ENCODE assay signal across 1 mouse cellular context in the genomic region with DNA sequence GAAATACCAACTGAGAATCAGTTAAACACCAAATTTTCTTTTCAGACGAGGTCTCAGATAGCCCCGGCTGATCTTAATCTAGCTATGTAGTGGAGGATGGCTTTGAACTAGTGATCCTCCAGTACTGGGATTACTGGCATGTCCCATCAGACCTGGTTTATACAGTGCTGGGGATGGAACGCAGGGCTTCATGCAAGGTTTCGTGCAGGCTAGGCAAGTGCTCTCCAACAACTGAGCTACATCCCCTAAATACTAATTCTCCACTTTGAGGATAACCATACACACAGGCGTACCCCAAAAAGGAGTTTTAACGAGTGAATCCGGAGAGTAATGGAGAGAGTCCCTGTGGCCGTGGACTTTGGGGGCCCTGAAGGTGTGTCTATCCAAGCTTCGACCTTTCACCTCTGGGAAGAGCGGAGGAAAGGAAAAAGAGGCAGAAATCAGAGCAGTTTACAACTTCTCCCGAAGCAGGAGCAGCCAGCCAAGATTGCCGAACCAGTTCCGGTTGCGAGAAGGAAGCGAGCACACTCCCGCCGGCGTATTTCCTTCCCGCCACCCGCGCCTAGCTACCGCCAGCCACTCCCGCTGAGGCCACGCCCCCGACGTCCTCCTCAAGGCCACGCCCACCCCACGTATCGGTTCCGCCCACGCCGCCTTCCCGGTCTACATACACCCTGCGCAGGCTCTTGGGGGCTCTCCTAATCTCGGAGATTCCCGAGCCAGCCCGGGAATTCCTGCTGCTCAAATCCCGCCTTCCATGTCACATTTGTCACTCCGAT.
TF ChIP-seq lines count a peak whose summit lies in the region.

No protein-coding gene starts in this region.

TF ChIP-seq in MEL, 35 proteins besides CTCF, POLR2A, EP300 and RAD21 (continued from another document):
- TF ChIP-seq ZC3H11A (IDR thresholded peaks at IDR 0.05; ENCODE audit: low read depth, low read length) = no peak
- TF ChIP-seq KAT2A (conservative IDR thresholded peaks at IDR 0.05; ENCODE audit: low read depth, low read length) = no peak
- no peak for TF ChIP-seq TBP (IDR thresholded peaks at IDR 0.05; ENCODE audit: low read depth, low read length)
- peak; percentile 49; the same call in 1 of the 2 replicates for TF ChIP-seq ZMIZ1 (IDR thresholded peaks at IDR 0.05; ENCODE audit: low read depth, low read length)
- TF ChIP-seq MXI1 (IDR thresholded peaks at IDR 0.05; ENCODE audit: low read depth, low read length) = peak; percentile 53; the same call in 1 of the 2 replicates
- no peak for TF ChIP-seq TCF12 (IDR thresholded peaks at IDR 0.05; ENCODE audit: low read depth, low read length)
- no peak for TF ChIP-seq MYB (IDR thresholded peaks at IDR 0.05; ENCODE audit: low read depth, low read length)
- peak; percentile 70 for TF ChIP-seq NELFE (IDR thresholded peaks at IDR 0.05; ENCODE audit: low read depth, low read length)
- TF ChIP-seq MAZ (IDR thresholded peaks at IDR 0.05; ENCODE audit: low read depth, low read length) = no peak; the same call in 1 of the 2 replicates
- no peak for TF ChIP-seq POLR2AphosphoS5 (IDR thresholded peaks at IDR 0.05; ENCODE audit: borderline replicate concordance, low read depth, low read length)
- 0 out of 2 replicates have a peak, but pooled peaks have one; percentile 54 for TF ChIP-seq POLR2AphosphoS2 (IDR thresholded peaks at IDR 0.05; ENCODE audit: low read length)
- TF ChIP-seq CHD1 (IDR thresholded peaks at IDR 0.05; ENCODE audit: low read depth, low read length) = no peak
- no peak for TF ChIP-seq MYC (IDR thresholded peaks at IDR 0.05; ENCODE audit: low read depth, low read length)
- no peak for TF ChIP-seq GABPA (IDR thresholded peaks at IDR 0.05; ENCODE audit: low read depth, low read length)
- no peak for TF ChIP-seq SMC3 (IDR thresholded peaks at IDR 0.05; ENCODE audit: low read depth, low read length)
- TF ChIP-seq CHD2 (IDR thresholded peaks at IDR 0.05; ENCODE audit: low read length) = no peak
- TF ChIP-seq JUND (IDR thresholded peaks at IDR 0.05; ENCODE audit: low read depth, low read length) = no peak
- TF ChIP-seq RCOR1 (IDR thresholded peaks at IDR 0.05; ENCODE audit: low read depth, low read length) = peak; percentile 42; the same call in 1 of the 2 replicates
- peak; percentile 77 for TF ChIP-seq NRF1 (IDR thresholded peaks at IDR 0.05; ENCODE audit: insufficient read depth, low read depth, low read length, poor library complexity, severe bottlenecking)
- no peak for TF ChIP-seq MAFK (IDR thresholded peaks at IDR 0.05; ENCODE audit: borderline replicate concordance, low read depth, low read length)
- TF ChIP-seq HCFC1 (IDR thresholded peaks at IDR 0.05; ENCODE audit: low read depth, low read length) = peak; percentile 76
- TF ChIP-seq GATA1 (IDR thresholded peaks at IDR 0.05; ENCODE audit: low read depth, low read length) = no peak
